Mouse (Mus musculus) olfactory bulb, adult 2 months (tissue): ENCODE measurements around the gene Egln2. TPM values are rescaled to one million over a fixed set of nuclear protein-coding genes. Genes with fewer than 3 reads are reported as not detected.

Experiments
- H3K27ac ChIP-seq: fragments of 200-500 bp; 2 replicates; pipeline ENCODE4 v1.5.1; 2012; ENCODE audit warnings: low read depth, low read length; ENCODE audit not compliant: insufficient read depth
- H3K4me1 ChIP-seq: fragments of 200-500 bp; 2 replicates; pipeline ENCODE4 v1.6.1; 2012; ENCODE audit warnings: low read length; ENCODE audit not compliant: control insufficient read depth, insufficient read depth
- H3K4me3 ChIP-seq: fragments of 200-500 bp; 2 replicates; pipeline ENCODE4 v1.5.1; 2012; ENCODE audit warnings: mild to moderate bottlenecking, low read depth, low read length, moderate library complexity; ENCODE audit not compliant: insufficient read depth
- CTCF ChIP-seq: fragments of 200-500 bp; IDR thresholded peaks from 2 replicates; pipeline ENCODE4 v1.5.1; 2012; ENCODE audit warnings: low read depth, mild to moderate bottlenecking, low read length, moderate library complexity; ENCODE audit not compliant: insufficient read depth
- POLR2A ChIP-seq: fragments of 200-500 bp; IDR thresholded peaks from 2 replicates; pipeline ENCODE4 v1.6.1; 2012; ENCODE audit warnings: mild to moderate bottlenecking, low read depth, low read length, moderate library complexity; ENCODE audit not compliant: insufficient read depth
- WGBS: fragments of 180-500 bp; shearing (Covaris S2); methylation state at CpG from one replicate; pipeline ENCODE4 v1.1.7; 2018; 5-methylcytosine and 5-hydroxymethylcytosine counted together
- polyA plus RNA-seq: library from polyadenylated mRNA; stranded (reverse); fragments of >200 nt; gene quantifications from 2 replicates; pipeline ENCODE4 v1.2.4, GENCODE M21; 2012; ENCODE audit warnings: low replicate concordance; ENCODE audit not compliant: missing spikeins, insufficient read depth, insufficient read length

The Egln2 gene
- polyA plus RNA-seq, 1 experiment = not detected

GRCm38 (mm10) chr7:27159256-27159655 is 7.3 kb downstream of the Egln2 start:
- 93% methylated on average over 6 of the region's 6 CpGs for WGBS
- Histone ChIP-seq H3K27ac (no peak overlapping the region), H3K4me3 (no peak overlapping the region), H3K4me1 (peaks cover 34% of the 10 kb centered on the region)
- TF ChIP-seq CTCF (no peak), POLR2A (no peak)

GRCm38 (mm10) chr7:27158171-27158570 is 8.4 kb downstream of the Egln2 start:
- whole genome bisulfite sequencing = 85% methylated on average over 9 of the region's 9 CpGs
- no peak overlapping the region for H3K27ac ChIP-seq
- peaks cover 27% of the 10 kb centered on the region for H3K4me1 ChIP-seq
- no peak overlapping the region for H3K4me3 ChIP-seq
- TF ChIP-seq CTCF (no peak), POLR2A (no peak)

- H3K4me1 ChIP-seq = peaks cover 12% of the 10 kb centered on the region
- no peak overlapping the region for H3K4me3 ChIP-seq
- TF ChIP-seq CTCF (no peak), POLR2A (no peak)
- 59% methylated on average over 13 of the region's 13 CpGs for WGBS
- H3K27ac ChIP-seq = no peak overlapping the region
These were observed 10.6 kb downstream of the Egln2 start for GRCm38 (mm10) chr7:27156005-27156404.

GRCm38 (mm10) chr7:27153205-27153764 is 13.3 kb downstream of the Egln2 start, which contains the start of gene Cyp2t4:
Gene Cyp2t4, plus strand, starts transcription at chr7:27153714.
- 59% methylated on average over 10 of the region's 10 CpGs for WGBS
- no peak for TF ChIP-seq CTCF
- no peak for TF ChIP-seq POLR2A

GRCm38 (mm10) chr7:27136410-27136996 is 30.1 kb downstream of the Egln2 start:
- WGBS = 60% methylated on average over 8 of the region's 8 CpGs
- H3K4me1 ChIP-seq = no peaks in the 10 kb centered on the region
- no peak overlapping the region for H3K4me3 ChIP-seq
- H3K27ac ChIP-seq = no peak overlapping the region
- no peak for TF ChIP-seq POLR2A
- no peak for TF ChIP-seq CTCF

More at GRCm38 (mm10) chr7:27153205-27153764, 13.3 kb downstream of the Egln2 start, which contains the start of gene Cyp2t4:
- 0 out of 2 replicates have a peak, but pooled peaks cover 4% of the 10 kb centered on the region for H3K4me1 ChIP-seq
- H3K27ac ChIP-seq = no peak within 1 kb of the TSS
- no peak within 1 kb of the TSS for H3K4me3 ChIP-seq

- no peak overlapping the region for H3K4me3 ChIP-seq
- TF ChIP-seq POLR2A (no peak), CTCF (no peak)
- WGBS = 83% methylated on average over 4 of the region's 4 CpGs
- H3K27ac ChIP-seq = no peak overlapping the region
- H3K4me1 ChIP-seq = no peaks in the 10 kb centered on the region
These were observed 32.8 kb downstream of the Egln2 start for GRCm38 (mm10) chr7:27133757-27134156.

- 63% methylated on average over 12 of the region's 12 CpGs for WGBS
- Histone ChIP-seq H3K4me3 (no peak overlapping the region), H3K27ac (no peak overlapping the region), H3K4me1 (no peaks in the 10 kb centered on the region)
- TF ChIP-seq POLR2A = no peak
- TF ChIP-seq CTCF = no peak
These were observed 33.4 kb downstream of the Egln2 start for GRCm38 (mm10) chr7:27133156-27133555.

GRCm38 (mm10) chr7:27132588-27132987 is 34.0 kb downstream of the Egln2 start:
- no peaks in the 10 kb centered on the region for H3K4me1 ChIP-seq
- WGBS = 9% methylated on average over 10 of the region's 10 CpGs
- H3K27ac ChIP-seq = no peak overlapping the region
- TF ChIP-seq POLR2A (no peak), CTCF (no peak)
- H3K4me3 ChIP-seq = no peak overlapping the region

- Histone ChIP-seq H3K27ac (no peak overlapping the region), H3K4me3 (no peak overlapping the region), H3K4me1 (no peaks in the 10 kb centered on the region)
- 60% methylated on average over 2 of the region's 2 CpGs for WGBS
- TF ChIP-seq POLR2A = no peak
- TF ChIP-seq CTCF = no peak
These were observed 35.2 kb downstream of the Egln2 start for GRCm38 (mm10) chr7:27131387-27131786.
